Mouse (Mus musculus) CD4-positive helper T cell, adult 2 months (primary cell): ENCODE results near the gene Rpl24.

Experiments
- DNase-seq: peaks from one replicate; pipeline ENCODE4 v3.0.0-alpha.2; 2012; ENCODE audit warnings: low read depth, missing footprints, low spot score

The Rpl24 gene

DNA sequence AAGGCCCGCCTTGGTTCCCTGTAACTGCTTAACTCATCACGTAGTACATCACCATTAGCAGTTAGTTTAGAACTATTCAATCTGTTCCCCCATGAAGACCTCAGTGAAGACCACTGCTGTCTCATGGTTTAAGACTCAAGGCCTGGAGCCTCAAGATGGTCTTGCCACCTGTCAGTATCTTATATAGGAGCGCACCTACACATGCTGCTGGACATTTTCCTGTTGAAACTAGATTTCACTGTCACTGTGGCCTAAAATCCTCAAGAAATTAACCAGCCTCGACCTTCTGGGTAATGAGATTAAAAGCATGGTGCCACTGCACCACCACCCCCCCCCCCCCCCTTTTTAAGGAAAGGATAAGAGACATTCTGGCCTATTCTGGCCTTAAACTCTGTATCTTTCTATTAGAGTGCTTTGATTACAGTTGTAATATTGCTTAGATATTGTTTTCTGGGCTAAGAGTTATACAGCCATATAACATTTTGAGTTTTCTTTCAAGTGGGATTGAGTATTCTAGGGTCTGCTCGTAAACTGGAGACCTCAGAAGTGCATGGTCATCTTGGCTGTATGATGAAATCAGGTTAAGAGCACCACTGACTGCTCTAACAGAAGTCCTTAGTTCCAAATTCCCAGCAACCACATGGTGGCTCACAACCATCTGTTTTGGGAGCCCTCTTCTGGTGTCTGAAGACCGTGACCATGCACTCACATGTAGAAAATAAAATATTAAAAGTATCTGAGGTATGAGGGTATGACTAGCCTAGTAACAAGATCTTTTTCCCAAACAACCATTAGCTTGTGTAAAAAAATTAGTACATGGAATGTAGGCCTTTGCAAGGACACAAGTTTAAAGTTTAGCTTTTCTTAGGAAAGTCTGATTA is 5.9 kb downstream of the Rpl24 start:
- DNase-seq: no peak

DNA sequence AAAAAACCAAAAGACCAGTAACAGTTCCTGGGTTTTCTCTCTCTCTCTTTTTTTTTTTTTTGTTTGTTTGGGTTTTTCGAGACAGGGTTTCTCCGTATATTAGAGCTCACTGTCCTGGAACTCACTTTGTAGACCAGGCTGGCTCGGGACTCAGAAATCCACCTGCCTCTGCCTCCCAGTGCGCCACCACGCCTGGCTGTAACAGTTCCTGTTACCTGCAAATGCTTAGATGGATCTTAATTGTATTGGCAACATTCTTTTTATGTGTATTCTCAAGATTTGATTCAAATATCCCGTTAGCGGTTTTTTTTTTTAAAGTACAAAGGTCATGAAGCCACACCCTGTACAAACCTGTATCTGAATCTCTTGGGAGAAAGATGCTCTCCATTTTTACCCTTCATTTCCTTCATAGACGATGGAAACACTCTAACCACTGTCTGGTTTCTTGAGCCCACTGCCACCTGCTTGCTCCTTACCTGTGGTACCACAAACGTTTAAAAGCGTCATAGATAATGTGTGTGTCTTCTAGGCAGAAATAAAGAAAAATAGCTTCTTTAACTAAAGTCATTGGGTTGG is 6.6 kb downstream of the Rpl24 start:
- DNase-seq: peak; percentile 57

DNA sequence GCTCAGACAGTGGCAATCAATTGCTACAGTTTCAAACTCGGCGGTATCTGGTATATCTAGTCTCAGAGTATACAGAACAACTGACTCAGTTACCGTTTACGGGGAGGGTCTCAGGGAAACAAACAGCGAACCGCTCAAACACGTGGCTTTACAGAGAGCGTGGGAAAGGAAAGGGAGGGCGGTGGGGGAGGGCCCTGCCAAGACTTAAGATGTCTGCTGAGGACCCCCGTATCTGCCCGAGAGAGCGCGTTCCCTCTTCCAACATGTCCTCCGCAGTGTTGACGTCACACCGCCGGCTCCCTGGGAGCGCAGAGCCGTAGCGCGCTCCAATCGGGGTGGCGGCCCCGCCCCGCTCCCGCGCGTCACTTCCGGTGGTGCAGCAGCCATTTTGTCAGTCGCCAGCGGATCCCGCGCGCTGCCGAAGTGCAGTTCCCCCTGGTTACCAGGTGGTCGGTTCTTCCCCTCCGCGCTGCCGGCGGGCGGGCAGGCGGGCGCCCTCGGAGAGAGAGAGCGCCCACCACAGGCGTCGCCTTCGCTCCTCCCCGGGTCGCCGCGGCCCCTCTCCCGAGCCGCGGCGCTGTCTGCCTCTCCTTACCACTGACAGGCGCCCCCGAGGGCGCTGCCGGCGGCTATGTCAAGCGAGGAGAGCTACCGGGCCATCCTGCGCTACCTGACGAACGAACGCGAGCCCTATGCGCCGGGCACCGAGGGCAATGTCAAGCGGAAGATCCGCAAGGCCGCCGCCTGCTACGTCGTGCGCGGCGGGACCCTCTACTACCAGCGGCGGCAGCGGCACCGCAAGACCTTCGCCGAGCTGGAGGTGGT is 7.6 kb downstream of the Rpl24 start, which contains the start of gene Zbtb11:
Zbtb11 (plus strand) TSS at position 453 of the 825 bp plus-strand sequence.
- DNase-seq: peak; percentile 100

- DNase-seq: peak; percentile 92
Measured at GRCm38 (mm10) chr16:55974256-55974902, 8.3 kb downstream of the Rpl24 start.

DNA sequence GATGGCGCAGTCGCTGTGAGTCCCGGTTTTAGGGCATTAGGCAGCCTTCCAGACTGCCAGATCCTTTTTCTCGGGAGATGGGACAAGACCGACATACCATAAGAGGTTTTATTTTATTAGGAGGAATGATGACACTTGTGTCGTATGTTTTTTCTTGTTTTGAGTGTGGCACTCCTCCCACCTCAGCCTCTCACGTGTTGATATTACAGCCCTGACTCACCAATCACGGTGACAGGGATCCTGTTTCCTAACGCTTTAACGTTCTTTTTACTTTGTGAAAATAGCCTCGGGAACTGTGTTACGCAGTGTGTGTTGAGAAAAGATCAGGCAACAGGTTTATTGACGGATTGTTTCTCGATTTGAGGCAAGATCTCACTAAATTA is 8.8 kb downstream of the Rpl24 start:
- peak; percentile 76 for DNase-seq

GRCm38 (mm10) chr16:55986001-55986400 is 19.9 kb downstream of the Rpl24 start:
- DNase-seq: no peak

DNA sequence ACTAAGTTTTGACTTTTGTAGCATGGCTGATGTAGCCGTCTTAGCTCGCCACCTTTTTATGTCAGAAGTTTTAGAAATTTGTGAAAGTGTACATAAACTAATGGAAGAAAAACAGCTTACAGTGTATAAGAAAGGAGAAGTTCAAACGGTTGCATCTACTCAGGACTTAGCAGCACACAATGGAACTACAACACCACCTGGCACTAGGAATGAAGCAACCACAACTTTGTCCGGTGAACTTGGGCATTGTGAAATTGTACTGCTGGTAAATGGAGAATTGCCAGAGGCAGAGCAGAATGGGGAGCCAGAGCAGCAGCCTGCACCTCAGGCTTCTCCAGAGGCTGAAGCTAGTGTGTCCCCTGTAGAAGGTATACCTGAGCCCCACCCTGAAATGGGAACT is 24.2 kb downstream of the Rpl24 start:
- no peak for DNase-seq

- no peak for DNase-seq
Measured at GRCm38 (mm10) chr16:55994235-55994634, 28.2 kb downstream of the Rpl24 start.

GRCm38 (mm10) chr16:56006798-56007197 is 40.7 kb downstream of the Rpl24 start:
- no peak for DNase-seq

GRCm38 (mm10) chr16:56008862-56009261 is 42.8 kb downstream of the Rpl24 start:
- no peak for DNase-seq

- no peak for DNase-seq
Measured at GRCm38 (mm10) chr16:56012789-56013743, 47.0 kb downstream of the Rpl24 start.

DNA sequence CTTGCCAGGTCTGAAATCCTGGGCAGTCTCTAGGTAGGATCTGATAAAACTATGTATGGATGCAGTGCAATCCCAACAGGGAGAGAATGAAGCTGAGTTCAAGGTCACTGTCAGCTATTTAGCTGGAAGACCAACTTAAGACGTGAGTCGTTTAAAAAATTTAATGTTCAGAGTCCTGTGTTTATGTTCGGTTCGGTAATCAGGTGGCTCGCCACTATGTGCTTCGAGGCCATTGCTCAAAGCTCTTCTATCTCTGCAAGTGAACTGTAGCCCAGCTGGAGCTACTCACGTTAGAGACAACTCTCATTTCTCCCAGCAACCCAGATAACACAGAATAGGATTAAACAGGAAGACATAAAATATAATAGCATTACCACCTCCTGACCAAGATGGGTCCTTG is 48.0 kb downstream of the Rpl24 start:
- no peak for DNase-seq

DNA sequence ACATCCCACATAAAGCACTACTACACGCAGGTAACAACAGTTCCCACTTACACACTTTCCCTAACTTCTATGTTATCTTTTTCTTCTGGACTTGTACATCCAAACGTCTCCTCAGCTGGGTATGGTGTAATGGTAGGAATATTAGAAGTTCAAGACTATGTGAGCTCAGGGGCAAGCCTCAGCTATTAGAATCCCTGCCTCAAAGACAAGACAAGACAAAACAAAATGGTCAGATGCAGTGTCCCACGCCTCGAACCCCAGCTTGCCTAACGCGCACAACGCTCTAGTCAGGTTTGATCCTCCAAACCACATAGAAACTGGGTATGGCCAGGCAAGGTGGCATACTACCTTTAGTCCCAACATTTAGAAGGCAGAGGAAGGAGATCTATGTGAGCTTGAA is 53.6 kb downstream of the Rpl24 start:
- DNase-seq: no peak
